Mouse (Mus musculus) G1E (cell line): ENCODE data around the gene Mafg.

ENCODE experiments used
- CTCF ChIP-seq: IDR thresholded peaks from 2 replicates; pipeline ENCODE4 v1.5.1; 2012; ENCODE audit warnings: low read depth, low read length, inconsistent platforms, mixed read lengths
- GATA1 ChIP-seq: IDR thresholded peaks from 2 replicates; pipeline ENCODE4 v1.6.1; 2012; ENCODE audit warnings: borderline replicate concordance, low read length, inconsistent platforms, mixed read lengths
- GATA2 ChIP-seq: IDR thresholded peaks from 2 replicates; pipeline ENCODE4 v1.6.1; 2012; ENCODE audit warnings: low read depth, low read length, inconsistent platforms, borderline replicate concordance
- POLR2AphosphoS5 ChIP-seq: IDR thresholded peaks from 2 replicates; pipeline ENCODE4 v1.6.1; 2012; ENCODE audit warnings: low read depth, low read length, inconsistent platforms; ENCODE audit not compliant: insufficient replicate concordance
- TAL1 ChIP-seq: conservative IDR thresholded peaks from 2 replicates; pipeline ENCODE4 v1.6.1; 2012; ENCODE audit warnings: low read depth, low read length, inconsistent platforms, mixed read lengths

GRCm38 (mm10) chr11:120647047-120647830, 13.8 kb upstream of the Mafg start:
- TF ChIP-seq CTCF, result no peak
- TF ChIP-seq TAL1, result no peak
- TF ChIP-seq POLR2AphosphoS5, result no peak
- no peak for TF ChIP-seq GATA1
- no peak for TF ChIP-seq GATA2
